In genomic region chr16:94465900-94466299, GRCm38 (mm10) we compare ENCODE assay signal across 22 mouse cellular contexts.
"Had no signal": no experiment of that assay in that cellular context is flagged by ENCODE, and none has a peak within 500 bp of the region (broad histone marks: within the 10 kb centered on the region; RNA-seq: fewer than 3 reads in every experiment).

No protein-coding gene starts in this region.

- ATAC-seq: intestine, embryonic 16.5 days; midbrain, embryonic 15.5 days had no signal

- H3K27ac ChIP-seq: layer of hippocampus, adult 2 months; limb, embryonic 12.5 days; limb, embryonic 15.5 days; liver, embryonic 14.5 days; lung, embryonic 15.5 days; midbrain, embryonic 15.5 days; neural tube, embryonic 13.5 days; stomach, embryonic 15.5 days had no signal

- H3K4me3 ChIP-seq: layer of hippocampus, adult 2 months; limb, embryonic 12.5 days; limb, embryonic 15.5 days; lung, embryonic 15.5 days; midbrain, embryonic 15.5 days; myocyte; neural tube, embryonic 13.5 days; stomach, embryonic 15.5 days had no signal

- H3K4me2 ChIP-seq: limb, embryonic 12.5 days; limb, embryonic 15.5 days; liver, embryonic 11.5 days; lung, embryonic 15.5 days; midbrain, embryonic 15.5 days; neural tube, embryonic 13.5 days; stomach, embryonic 15.5 days had no signal

- H3K4me1 ChIP-seq: limb, embryonic 12.5 days; limb, embryonic 15.5 days; lung, embryonic 15.5 days; midbrain, embryonic 15.5 days; neural tube, embryonic 13.5 days; stomach, embryonic 15.5 days had no signal

- H3K9ac ChIP-seq: limb, embryonic 12.5 days; limb, embryonic 15.5 days; liver, embryonic 14.5 days; lung, embryonic 15.5 days; midbrain, embryonic 15.5 days; neural tube, embryonic 13.5 days; stomach, embryonic 15.5 days had no signal

- H3K27me3 ChIP-seq: limb, embryonic 12.5 days; limb, embryonic 15.5 days; lung, embryonic 15.5 days; midbrain, embryonic 15.5 days; neural tube, embryonic 13.5 days; stomach, embryonic 15.5 days had no signal

- H3K9me3 ChIP-seq: limb, embryonic 12.5 days; limb, embryonic 15.5 days; lung, embryonic 15.5 days; midbrain, embryonic 15.5 days; neural tube, embryonic 13.5 days; stomach, embryonic 15.5 days had no signal

- DNase-seq: kidney, adult 18-20 months; kidney, adult 9 months; kidney, postnatal 25 days; layer of hippocampus, adult 9-11 months; lung, adult 18-20 months; lung, postnatal 10 days; lung, postnatal 36 days; retina, postnatal 1 day; right cerebral cortex, postnatal 25 days; spleen, adult 18-20 months; thymus, postnatal 25 days had no signal
